Mouse (Mus musculus): Measurements from ENCODE around the gene Prpf19.

Prpf19 gene

DNA sequence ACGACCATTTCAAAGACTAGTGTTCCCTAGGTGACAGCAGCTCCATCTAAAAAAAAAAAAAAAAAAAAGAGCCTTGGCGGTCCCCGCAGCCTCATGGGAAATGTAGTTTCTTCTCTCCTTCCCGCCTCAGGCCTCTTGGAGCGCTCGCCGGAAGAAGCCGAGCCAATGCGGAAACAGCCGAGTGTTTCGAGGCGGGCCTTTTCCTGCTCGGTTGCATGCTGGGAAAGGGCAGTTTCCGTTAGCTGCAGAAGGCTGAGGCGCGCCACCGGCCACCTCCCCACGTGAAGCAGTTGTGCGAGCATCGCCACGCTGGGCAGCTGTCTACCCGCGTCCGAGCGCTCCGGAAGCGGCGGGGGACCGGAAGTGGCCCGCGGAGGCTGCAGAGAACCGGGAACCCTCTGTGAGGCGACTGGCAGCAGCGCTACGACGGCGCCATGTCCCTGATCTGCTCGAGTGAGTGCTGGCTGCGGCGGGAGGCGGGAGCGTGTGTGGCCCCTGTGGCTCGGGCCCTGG is at the start of gene Prpf19:
Gene Prpf19 (plus strand): TSS at position 216 of the 513 bp plus-strand sequence.
- peak; percentile 99 for DNase-seq (ENCODE audit: low read depth, low spot score)

DNA sequence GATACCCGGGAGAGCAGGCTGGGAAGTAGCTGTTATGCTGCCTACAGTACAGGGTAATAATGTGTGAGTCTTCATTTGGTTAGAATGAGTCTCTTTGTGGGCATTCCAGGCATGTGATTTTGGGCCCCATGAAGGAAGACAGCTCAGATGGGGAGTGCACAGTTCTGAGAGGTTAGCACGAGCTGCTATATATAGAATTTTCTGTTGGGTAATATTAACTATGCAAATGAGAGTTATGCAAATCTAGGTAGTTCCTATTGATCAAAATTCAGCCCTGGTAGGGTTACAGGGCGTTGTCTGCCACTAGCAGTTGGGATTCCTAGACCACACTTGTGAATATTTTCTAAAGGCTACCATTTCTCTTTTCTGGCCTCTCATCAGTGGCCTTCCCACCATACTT is 49.6 kb upstream of the Prpf19 start:
- no peak for DNase-seq (ENCODE audit: low read depth, low spot score)

DNA sequence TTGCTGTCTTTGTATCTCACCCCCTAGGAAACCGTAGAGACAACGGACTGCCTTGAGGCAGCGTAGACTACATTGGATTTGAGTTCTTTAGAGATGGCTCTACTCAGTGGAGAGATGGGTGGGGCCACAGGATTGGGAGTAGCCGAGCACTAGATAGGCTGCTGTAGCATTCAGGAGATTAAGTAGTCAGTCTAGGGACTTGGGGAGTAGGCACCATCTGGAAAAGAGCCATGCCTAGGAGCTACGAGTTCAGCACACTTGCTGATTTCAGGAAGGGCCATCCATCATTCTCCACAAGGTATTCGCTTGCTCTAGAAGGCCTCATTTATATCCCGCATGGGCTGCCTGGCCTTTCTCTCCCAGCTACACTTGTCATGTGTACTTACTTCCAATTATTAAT is 48.9 kb upstream of the Prpf19 start:
- peak; percentile 38 for DNase-seq (ENCODE audit: low read depth, low spot score)

DNA sequence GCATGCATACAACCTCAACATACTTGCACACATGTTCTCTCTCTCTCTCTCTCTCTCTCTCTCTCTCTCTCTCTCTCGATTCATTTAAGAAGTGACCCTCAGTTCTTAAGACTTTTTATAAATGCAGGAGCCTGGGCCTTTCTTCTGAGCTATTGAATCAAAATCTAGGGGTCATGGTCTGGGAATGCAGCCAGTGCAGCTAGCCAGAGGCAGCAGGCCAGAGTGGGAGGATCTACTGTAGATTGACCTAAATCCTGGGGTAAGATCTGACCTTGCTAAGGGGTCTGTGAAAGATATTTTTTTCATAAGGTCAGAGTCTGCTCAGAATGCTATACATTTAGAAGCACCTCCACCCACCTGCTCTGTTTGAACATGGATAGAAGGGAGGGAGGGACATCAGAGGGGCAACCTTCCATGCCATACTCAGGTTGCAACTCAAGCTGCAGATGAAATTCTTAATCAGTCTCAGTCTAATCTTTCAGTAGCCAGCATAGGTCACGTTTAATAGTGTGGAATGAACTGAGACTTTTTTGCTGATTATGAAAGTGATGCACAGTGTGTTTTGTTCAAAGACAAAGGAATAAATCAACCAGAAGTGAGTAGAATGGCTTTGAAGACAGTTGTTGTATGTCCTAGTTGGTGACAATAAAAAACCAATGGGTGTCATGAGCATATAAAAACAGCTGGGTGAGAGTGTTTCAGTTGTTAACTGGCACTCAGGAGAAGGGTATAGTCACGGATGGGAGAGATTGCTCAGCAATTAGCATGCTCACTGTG is 47.5 kb upstream of the Prpf19 start:
- DNase-seq (ENCODE audit: low read depth, low spot score): peak; percentile 52

DNA sequence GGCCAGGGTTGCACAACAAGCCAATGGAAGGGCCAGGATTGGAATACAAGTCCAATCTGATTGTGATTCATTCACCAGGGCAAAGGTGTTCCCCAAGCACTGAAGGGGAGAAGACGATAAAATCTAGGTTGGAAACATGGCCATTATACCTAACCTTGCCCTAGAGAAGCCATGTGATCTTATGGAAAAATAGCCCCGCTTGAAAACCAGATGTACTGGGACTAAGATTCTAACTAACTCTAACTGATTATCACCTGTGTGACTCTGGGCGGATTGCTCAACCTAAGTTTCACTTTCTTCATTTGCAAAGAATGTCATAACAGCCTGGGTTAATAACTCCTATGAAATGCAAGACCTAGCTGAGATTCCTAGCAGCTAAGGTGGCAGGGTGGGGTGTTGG is 39.6 kb upstream of the Prpf19 start:
- DNase-seq (ENCODE audit: low read depth, low spot score): no peak

DNA sequence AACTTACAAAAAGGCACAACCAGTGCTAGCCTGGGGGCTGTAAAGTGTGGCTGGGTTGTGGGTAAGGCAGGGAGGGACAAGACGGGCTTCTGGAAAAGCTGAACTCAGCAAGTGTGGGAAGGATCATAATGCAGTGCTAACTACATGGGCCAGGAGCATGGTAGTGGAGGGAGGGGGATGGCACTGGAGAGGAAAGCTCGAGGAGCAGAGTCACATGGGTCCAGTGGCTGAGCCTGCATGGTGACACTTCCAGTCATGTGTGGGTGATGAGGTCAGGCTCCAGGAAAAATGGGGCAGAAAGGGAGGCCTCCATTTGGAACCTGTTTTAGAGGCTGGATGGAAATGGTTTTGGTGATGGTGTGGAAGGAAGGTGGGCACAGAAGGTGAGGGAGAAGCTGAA is 38.5 kb upstream of the Prpf19 start:
- no peak for DNase-seq (ENCODE audit: low read depth, low spot score)

DNA sequence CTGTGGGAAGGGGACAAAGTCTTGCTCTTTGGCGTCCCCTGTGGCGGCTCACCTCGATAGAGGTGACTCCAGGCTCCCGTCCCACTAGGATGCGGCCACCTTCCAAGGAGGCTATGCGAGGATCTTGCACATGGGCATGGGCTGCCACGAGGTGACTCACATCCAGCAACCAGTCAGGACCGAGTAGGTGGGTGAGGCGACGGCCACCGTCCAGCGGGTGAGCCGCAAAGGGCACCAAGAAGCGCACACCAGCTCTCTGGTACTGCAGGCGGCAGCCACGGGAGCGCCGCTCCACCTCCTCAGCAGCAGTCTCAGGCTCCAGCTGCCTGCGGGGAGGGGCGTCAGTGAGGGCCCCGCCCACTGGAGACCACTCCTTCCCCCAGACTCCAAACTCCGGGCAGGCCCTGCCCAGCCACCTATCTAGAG is 34.9 kb upstream of the Prpf19 start:
- DNase-seq (ENCODE audit: low read depth, low spot score): no peak

DNA sequence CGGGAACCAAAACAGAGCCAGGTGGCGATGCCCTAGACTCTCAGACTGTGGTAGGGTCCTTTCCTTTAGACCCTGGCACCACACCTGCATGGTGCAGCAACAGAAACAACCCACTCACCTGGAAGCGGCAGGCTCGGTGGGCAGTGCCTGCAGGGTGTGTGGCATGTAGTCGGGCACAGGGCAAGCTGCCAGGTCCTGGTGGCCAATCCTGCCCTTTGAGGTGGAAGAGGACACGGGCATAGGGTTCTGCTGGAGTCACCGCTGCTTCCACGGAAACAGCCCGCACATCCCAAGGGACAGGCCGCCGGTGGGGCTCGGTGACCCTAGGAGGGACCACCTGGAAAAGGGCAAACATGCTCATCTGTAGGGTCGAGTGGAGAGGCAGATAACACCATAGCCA is 28.7 kb upstream of the Prpf19 start:
- no peak for DNase-seq (ENCODE audit: low read depth, low spot score)

DNA sequence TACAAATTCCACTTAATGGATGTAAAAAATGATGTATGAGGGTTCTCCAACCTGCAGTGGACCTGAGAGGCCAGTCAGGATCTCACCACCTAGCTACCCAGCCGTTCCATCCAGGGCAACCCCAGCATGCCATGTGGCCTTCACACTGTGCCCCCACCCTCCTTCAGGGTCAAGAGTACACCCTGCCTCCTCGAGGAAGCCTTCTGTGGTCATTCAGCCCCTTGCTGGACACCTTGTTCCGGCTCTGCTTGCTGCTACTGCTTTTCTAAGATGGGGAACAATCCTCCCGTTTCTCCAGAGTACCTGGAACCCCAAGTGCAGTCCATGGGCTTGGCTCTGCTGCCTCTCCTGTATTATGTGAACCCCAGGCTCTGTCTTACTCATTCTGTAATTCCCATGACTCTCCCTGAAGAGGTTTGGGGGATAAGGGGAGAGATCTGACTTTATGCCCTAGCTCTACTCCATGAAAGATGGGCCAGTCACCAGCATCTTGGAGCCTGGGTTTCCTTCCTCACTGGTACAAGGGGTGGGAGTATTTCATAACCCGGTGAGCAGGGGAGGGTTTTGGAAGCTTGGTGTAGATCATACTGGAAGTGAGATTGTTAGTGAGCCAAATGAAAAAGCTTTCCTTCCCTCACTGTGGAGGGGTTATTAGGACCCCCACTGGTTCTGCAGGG is 26.9 kb upstream of the Prpf19 start:
- DNase-seq (ENCODE audit: low read depth, low spot score): no peak

DNA sequence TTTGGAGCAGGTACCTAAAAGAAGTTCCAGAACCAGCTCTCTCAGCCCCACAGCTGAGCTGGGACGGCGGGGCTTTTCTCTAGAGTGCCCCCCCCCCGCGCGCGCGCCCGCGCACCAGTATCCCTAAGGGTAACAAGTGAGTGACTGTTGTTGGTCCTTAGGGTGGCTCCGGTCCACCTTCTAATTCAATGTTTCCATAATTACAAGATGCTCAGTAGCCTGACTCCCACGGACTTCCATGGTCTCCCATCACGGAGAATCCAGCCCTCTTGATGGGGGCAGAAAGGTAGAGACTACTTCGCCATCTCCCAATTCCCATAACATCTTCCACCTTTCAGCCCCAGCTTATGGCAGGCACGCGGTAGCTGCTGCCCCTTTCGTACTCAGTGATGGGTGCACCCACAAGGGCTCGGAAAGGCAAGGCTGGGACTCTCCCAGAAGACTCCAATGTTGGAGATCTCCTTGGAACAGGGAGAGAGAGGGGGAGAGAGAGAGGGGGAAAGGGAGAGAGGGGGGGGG is 26.3 kb upstream of the Prpf19 start:
- DNase-seq (ENCODE audit: low read depth, low spot score): peak; percentile 37

DNA sequence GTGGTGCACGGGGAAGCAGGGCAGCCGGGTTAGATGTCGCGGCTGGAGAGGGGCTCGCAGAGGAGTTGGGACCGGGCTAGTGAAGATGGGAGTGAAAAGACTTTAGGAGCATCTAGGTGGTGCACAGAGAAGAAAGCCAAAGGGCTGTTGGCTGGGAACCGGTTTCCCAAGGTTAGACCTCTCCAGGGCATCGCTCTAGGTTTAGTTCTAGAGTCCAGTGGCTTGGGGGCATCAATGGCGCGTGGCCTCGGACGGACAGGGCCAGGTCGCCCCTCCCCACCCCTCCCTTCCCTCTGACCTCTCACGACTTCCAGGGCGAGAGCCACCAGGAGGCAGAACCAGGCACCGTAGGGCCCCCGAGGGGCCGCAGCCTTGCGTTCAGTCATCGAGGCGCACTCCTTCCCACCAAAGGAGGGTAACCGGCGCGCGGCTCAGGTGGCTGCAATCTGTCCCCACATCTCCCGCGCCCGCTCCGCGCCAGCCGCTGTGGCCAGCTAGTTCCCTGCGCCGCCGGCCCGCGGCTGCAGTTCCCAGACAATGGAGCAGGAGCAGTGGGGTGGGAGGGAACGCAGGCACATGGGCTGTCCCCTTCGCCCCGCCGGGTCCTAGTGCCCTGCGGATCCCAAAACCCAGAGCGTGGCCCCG is 25.7 kb upstream of the Prpf19 start:
- peak; percentile 77 for DNase-seq (ENCODE audit: low read depth, low spot score)

DNA sequence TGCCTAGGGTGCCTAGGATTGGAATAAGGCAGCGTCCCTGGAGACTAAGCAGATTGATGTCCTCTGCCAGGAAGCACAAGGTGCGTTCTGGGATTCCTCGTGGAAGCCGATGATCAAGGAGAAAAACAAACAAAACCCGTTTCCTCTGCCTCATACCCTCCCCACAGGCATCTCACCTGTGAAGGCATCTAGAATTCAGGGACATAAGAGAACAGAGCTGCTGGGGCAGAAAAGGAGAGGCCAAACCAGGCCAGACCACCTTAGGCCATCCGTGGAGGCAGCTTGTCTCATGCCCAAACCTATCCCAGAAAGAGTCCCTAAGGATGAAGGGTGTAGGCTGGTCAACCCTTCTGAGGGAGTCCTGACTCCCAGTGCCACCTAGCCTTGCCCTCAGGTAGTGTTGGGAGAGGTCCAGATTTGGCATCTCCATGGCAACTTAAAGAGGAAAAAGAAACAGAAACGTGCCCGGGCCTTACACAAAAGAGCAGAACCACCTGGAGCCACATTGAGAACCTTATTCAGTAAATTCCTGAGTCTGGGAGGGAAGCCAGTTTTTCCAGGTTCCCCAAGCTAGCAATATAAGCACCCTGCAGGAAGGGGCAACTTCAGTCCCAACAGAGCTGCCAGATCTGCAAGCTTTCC is 25.0 kb upstream of the Prpf19 start, which contains the start of gene Tmem132a:
Gene Tmem132a (minus strand): TSS at position 55 of the 642 bp plus-strand sequence.
- DNase-seq (ENCODE audit: low read depth, low spot score): peak; percentile 23

DNA sequence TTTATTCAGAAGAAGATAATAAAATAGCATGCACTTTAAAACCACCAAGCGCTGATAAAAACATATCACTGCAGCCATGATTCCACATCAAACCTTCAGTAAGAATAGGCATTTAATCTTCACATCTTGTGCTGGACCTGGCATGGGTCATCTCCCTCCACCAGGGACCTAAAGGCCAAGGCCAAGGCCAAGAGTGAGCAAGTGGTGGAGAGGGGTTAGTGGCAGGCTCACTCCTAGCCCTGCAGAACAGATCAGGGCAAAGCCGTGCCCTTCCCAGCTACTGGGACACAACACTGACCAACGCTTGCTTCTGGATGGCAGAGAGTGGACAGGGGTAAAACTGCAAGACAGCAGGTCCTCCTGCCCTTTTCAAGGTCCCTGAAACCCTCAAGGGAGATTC is 24.4 kb upstream of the Prpf19 start:
- no peak for DNase-seq (ENCODE audit: low read depth, low spot score)

DNA sequence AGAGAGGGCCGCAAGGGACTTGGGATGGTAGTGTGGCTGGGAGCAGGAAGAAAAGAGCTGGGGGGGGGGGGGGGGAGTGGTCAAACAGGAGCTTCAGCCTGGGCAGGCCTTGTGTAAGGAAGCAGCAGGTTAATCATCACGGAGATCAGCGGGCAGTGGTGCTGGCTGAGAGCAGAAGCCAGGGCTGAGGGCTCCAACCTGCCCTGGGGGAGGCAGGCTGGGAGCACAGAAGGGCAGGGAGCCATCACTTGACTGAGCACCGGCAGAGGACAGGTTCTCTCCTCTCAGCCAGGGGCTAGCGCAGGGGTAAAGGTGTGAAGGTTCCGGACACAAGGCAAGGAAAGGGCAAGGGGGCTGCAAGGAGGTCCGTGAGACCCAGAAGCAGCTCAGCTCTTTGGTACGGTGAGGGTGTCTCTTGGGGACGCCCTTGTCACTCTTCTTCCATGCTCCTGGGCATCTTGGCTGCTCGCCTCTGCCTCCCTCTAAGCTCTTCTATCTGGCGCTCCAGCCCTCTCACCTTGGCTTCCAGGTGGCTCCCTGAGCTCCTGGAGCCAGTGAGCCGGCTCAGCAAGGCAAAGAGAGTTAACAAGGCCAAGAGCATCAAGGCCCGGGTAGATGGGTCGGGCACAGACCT is 23.6 kb upstream of the Prpf19 start:
- no peak for DNase-seq (ENCODE audit: low read depth, low spot score)

DNA sequence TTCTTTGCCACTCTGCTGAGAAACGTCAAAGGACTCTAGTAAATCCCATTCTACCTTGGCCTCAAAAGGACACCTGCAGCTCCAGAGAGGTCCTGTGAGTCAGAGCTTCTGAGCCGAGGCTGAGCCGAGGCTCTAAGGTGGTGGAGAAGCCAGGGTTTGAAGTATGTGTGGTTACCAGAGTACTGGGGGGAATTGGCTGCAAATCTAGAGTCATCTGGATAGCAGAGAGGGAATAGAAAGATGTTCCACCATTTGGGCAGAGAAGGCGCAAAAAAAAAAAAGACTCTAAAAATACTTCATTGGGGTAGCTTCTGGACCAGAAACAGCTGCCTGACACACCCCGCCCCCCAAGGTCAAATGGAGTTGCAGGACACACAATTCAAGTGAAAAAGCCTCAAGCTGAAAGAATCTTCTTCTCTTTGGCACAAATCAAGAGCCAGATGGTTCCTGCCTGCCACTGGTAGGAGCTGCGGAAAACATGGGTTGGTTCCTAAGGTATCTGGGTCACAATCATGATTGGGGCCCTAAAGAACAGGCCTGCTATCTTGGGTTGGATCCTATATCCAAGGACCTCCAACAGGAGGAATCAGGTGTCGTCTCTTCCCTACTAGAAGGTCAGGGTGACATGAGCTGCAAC is 16.7 kb upstream of the Prpf19 start:
- no peak for DNase-seq (ENCODE audit: low read depth, low spot score)

DNA sequence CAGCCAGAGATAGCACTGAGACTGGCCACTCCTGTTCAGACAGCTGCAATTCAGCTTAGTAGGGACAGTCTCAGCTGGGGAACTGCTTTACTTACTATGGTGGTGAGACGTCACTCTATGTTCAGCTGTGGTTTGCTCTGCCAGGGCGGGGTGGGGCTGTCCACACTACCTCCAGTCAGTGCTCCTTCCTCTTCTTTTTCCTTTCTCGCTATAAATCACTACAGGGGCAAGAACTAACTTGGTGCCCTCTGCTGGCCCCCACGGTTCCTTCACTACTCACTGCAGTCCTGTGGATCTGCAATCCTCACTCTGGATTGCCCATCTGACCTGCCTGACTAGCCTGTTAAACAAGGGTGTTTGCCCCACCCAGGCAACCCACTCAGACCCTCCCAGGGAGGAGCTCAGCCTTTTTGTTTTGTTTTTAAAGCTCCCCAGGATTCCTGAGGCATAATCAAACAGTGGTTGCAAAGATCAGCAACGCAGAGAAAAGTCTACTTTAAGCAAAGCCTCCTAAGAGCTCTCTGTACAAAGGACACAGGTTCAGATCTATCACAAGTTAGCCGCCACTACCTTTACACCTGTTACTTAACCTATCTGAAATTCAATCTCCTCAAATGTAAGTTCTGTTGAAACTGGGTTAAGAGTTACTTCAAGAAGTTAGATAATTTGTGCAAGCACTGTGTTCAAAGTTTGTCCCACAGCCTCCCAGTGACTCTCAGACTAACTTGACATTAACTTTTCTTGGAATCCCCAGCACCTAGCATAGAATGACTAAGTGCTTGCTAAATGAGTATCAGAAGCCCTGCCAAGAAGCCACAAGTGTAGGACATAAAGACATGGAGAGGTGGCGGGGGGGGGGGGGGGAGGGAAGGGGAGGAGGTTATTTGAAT is 14.7 kb upstream of the Prpf19 start:
- peak; percentile 85 for DNase-seq (ENCODE audit: low read depth, low spot score)

DNA sequence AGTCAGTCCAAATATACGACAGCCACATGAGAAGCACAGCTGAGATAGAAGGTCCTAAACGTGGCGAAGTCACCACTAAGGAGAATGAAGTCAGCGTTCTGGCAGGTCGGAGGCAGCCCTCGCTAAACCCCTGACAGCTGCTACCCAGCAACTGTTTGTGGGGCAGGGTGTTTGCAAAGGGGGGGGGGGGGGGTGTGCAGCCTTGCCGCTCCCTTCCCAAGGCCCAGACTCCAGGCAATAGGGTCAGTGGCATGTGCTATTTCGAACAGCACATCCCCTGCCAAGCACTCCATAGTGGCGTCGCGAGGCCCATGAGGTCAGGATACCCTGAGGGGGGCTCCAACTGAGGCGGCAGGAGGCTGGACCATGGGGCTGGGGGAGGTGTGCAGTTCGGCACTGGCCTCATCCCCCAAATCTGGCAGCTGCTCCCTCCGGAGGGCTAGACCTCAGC is 14.0 kb upstream of the Prpf19 start:
- no peak for DNase-seq (ENCODE audit: low read depth, low spot score)

DNA sequence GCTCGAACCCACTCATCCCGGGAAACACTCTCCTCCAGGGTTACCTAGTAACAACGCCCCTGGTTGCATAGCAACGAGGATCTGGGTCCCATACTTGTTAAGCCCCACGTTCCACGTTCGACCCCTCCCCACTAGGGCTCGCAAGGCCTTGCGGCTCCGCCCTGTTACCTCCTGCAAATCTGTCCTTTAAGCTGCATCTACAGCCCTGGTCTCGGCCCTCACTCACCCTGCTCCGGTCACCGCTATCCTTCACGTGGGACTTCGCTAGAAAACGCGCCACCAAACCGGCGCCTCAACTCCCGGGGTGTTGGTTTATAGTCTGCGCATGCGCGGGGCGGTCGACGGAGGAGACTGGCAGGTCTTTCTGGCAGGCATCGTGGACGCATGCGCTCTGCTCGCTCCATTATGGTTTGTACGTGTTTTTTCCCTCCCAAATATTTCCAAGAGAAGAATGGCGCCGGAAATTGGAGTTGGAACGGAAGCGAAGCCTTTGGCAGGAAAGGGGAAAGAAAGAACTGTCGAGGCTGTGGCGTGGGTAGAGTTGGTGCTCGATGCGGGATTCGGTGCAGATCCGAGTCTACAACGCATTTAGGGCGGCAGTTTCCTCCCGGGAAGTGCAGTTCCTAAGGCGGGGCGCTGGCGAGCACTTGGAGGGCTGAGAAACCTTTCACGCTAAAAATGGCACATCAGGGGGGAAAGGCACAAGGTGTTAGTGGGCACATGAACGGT is 13.4 kb upstream of the Prpf19 start, which contains the start of gene Tmem109:
Gene Tmem109 (minus strand): TSS at position 576 of the 729 bp plus-strand sequence.
- peak; percentile 99 for DNase-seq (ENCODE audit: low read depth, low spot score)

DNA sequence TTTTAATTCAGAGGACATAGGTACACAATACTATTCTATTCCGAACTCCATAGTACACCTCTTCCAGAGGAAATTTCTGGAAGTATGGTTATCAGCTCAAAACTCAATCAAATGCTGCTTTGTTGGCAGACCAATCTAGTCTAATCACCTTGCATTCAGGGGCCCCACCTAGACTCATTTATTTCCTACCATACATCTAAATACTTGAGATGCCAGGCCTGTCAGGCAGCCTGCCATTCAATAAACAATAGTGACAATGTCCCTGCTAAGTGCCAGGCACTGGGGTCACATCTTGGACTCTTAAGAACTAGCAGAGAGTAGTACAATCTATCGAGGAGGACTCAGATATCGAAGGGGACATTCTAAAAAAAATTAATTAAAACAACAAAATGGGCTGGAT is 2.8 kb upstream of the Prpf19 start:
- DNase-seq (ENCODE audit: low read depth, low spot score): no peak

All from 3T3-L1 (cell line).